Mouse (Mus musculus) liver, adult 2 months (tissue): ENCODE measurements around the gene Zfp868. TPM values are rescaled to one million over a fixed set of nuclear protein-coding genes. Genes with fewer than 3 reads are reported as not detected.
A peak's percentile ranks its signal among the peaks of the same experiment; 100 is the strongest.
"Not testable (repeated sequence)": the region's sequence is repeated elsewhere in the genome, so short reads cannot be mapped to it uniquely, and the experiment has no call there.

Experiments
- DNase-seq: peaks from one replicate; pipeline ENCODE4 v3.0.0-alpha.2; 2011; ENCODE audit warnings: low read depth, low spot score; ENCODE audit errors: extremely low read depth
- H3K27ac ChIP-seq: fragments of 200-500 bp; replicated peaks from 2 replicates; pipeline ENCODE4 v1.5.1; 2012; ENCODE audit warnings: low read depth, mild to moderate bottlenecking, control low read depth, inconsistent platforms, low read length; ENCODE audit not compliant: insufficient read depth
- H3K27me3 ChIP-seq: fragments of 200-500 bp; 2 replicates; pipeline ENCODE4 v1.6.1; 2012; ENCODE audit warnings: mild to moderate bottlenecking, moderate library complexity, low read length, inconsistent platforms; ENCODE audit not compliant: control insufficient read depth, insufficient read depth
- H3K36me3 ChIP-seq: fragments of 200-500 bp; 2 replicates; pipeline ENCODE4 v1.6.1; 2012; ENCODE audit warnings: low read length, inconsistent platforms; ENCODE audit not compliant: control insufficient read depth, insufficient read depth
- H3K4me1 ChIP-seq: fragments of 200-500 bp; 2 replicates; pipeline ENCODE4 v1.6.1; 2011; ENCODE audit warnings: low read length; ENCODE audit not compliant: control insufficient read depth, insufficient read depth
- H3K4me3 ChIP-seq: fragments of 200-500 bp; 2 replicates; pipeline ENCODE4 v1.5.1; 2011; ENCODE audit warnings: low read depth, mild to moderate bottlenecking, control low read depth, low read length, moderate library complexity; ENCODE audit not compliant: insufficient read depth
- H3K79me2 ChIP-seq: fragments of 200-500 bp; 2 replicates; pipeline ENCODE4 v1.6.1; 2012; ENCODE audit warnings: inconsistent platforms, mild to moderate bottlenecking, low read length, moderate library complexity; ENCODE audit not compliant: control insufficient read depth, insufficient read depth
- H3K9ac ChIP-seq: fragments of 200-500 bp; 2 replicates; pipeline ENCODE4 v1.6.1; 2012; ENCODE audit warnings: low read depth, mild to moderate bottlenecking, control low read depth, inconsistent platforms, low read length
- CTCF ChIP-seq: fragments of 200-500 bp; IDR thresholded peaks from 2 replicates; pipeline ENCODE4 v1.5.1; 2011; ENCODE audit warnings: low read depth, low read length, control low read depth
- POLR2A ChIP-seq: fragments of 200-500 bp; IDR thresholded peaks from 2 replicates; pipeline ENCODE4 v1.6.1; 2011; ENCODE audit warnings: low read length, control low read depth; ENCODE audit not compliant: insufficient read depth; ENCODE audit errors: extremely low read depth
- WGBS: fragments of 180-500 bp; shearing (Covaris S2); methylation state at CpG from one replicate; pipeline ENCODE4 v1.1.7; 2018; 5-methylcytosine and 5-hydroxymethylcytosine counted together
- polyA plus RNA-seq: library from polyadenylated mRNA; depleted of rRNA; stranded (reverse); fragments of >200 nt; gene quantifications from 2 replicates; pipeline ENCODE4 v1.2.3, GENCODE M21; 2012; rRNA removed
- total RNA-seq: library from RNA; depleted of rRNA; stranded (reverse); fragments of >200 nt; gene quantifications from 2 replicates; pipeline ENCODE4 v1.2.3, GENCODE M21; 2014; rRNA removed

Gene Zfp868
- total and polyA plus RNA-seq, 2 experiments, result 1.7 to 7.7 TPM

DNA sequence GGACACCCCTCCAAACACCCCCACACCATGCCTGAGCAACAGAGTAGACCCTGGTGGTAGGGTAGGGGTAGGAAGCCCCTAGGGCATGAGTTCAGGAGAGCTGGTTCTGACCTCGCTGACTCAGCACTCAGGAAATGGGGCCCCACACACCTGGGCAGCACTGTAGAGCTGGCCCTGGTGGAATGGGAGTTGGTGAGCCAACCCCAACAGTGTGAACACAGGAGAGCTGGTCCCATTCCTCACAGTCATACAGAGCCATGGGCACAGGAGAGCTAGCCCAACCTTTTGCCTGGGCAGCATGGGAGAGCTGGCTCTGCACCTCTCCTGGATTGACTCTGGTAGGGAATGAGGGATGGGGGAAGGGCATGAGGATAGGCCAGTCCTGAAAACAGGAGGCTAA is 7.3 kb downstream of the Zfp868 start:
- DNase-seq, result no peak
- Histone ChIP-seq H3K27ac (no peak overlapping the region), H3K79me2 (peaks cover 9% of the 10 kb centered on the region; the same call in 1 of the 2 replicates), H3K4me1 (no peaks in the 10 kb centered on the region), H3K4me3 (no peak overlapping the region), H3K36me3 (peaks cover 23% of the 10 kb centered on the region), H3K9ac (no peak overlapping the region), H3K27me3 (no peaks in the 10 kb centered on the region)
- WGBS, result 90% methylated on average over 1 of the region's 1 CpGs
- no peak for TF ChIP-seq CTCF
- TF ChIP-seq POLR2A, result no peak

DNA sequence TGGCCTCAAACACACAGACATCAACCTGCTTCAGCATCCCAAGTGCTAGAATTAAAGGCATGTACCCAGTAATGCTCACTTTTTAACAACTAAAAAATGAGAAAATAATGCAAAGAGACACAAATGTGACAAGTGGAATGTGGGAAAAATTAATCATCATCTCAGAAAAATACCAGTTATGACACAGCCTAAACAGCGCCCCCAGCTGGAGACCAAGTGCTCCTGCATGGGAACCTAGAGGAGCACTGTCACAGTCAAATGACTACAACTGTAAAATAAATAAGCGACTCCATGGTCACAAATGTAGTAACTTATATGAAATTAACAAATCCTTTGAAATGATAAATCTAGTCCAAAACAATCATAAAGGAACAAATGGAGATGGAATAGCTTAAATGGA is 10.7 kb downstream of the Zfp868 start:
- no peaks in the 10 kb centered on the region for H3K4me1 ChIP-seq
- no peaks in the 10 kb centered on the region; the same call in 1 of the 2 replicates for H3K79me2 ChIP-seq
- no peak overlapping the region for H3K4me3 ChIP-seq
- no peak for DNase-seq
- 70% methylated on average over 2 of the region's 2 CpGs for WGBS
- H3K27ac ChIP-seq, result no peak overlapping the region
- TF ChIP-seq POLR2A (no peak), CTCF (peak; percentile 45; the same call in 1 of the 2 replicates)
- H3K36me3 ChIP-seq, result peaks cover 45% of the 10 kb centered on the region
- H3K9ac ChIP-seq, result no peak overlapping the region
- H3K27me3 ChIP-seq, result no peaks in the 10 kb centered on the region

DNA sequence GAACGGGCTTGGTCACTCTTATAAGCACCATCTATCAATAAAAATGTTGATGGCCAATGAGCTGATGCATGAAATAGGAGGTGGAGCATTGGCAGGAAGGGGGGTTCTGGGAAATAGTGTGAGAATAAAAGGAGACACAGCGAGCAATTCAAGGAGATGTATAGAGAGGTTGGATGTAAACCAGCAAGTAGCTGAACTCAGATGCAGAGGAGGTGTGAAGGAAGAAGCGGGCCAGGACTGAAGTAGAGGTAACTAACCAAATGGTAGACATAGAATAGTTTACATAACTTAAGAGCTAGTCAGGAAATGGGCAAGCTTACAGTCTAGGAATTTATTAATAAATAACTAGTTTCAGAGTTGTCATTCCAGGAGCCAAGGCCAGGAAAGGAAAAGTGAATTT is 27.8 kb downstream of the Zfp868 start:
- not testable (repeated sequence) for H3K27me3 ChIP-seq, H3K27ac ChIP-seq, H3K4me1 ChIP-seq, DNase-seq, H3K36me3 ChIP-seq, H3K4me3 ChIP-seq, H3K9ac ChIP-seq, H3K79me2 ChIP-seq
- WGBS, result 94% methylated on average over 3 of the region's 3 CpGs

DNA sequence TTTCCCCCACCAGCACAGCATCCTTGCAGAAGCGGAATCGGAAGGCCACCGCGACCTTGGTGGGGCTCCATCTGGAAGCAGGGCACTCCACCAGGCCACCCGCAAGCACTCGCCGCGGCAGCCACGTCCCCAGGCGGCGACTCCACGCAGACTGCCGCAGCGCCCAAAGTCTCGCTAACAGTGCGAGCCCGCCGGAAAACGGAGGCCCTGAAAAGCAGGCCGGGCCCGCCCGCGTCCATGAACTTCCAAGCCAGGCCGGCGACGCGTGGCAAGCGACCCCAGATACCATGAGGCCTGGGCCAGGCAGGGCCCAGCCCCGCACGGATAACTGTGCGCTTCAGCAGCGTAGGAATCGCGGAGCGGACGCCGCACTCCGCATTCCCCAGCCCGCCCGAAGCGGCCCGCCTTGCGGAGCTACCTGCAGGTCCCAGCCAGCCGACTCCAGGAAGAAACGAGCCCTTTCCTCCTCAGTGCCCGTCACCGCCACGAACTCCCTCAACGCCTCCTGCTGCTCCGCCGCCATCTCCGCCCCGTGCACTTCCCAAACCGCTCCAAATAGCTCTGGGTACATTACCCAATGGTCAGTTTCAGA is 40.6 kb downstream of the Zfp868 start:
- H3K27ac ChIP-seq, result no peak overlapping the region
- peaks cover 5% of the 10 kb centered on the region for H3K27me3 ChIP-seq
- 5% methylated on average over 54 of the region's 54 CpGs for WGBS
- no peaks in the 10 kb centered on the region for H3K79me2 ChIP-seq
- no peak for DNase-seq
- TF ChIP-seq POLR2A, result no peak
- TF ChIP-seq CTCF, result no peak
- peak overlapping the region; percentile 65 for H3K9ac ChIP-seq
- H3K36me3 ChIP-seq, result no peaks in the 10 kb centered on the region
- peak overlapping the region; percentile 49; the same call in 1 of the 2 replicates for H3K4me3 ChIP-seq
- H3K4me1 ChIP-seq, result no peaks in the 10 kb centered on the region

DNA sequence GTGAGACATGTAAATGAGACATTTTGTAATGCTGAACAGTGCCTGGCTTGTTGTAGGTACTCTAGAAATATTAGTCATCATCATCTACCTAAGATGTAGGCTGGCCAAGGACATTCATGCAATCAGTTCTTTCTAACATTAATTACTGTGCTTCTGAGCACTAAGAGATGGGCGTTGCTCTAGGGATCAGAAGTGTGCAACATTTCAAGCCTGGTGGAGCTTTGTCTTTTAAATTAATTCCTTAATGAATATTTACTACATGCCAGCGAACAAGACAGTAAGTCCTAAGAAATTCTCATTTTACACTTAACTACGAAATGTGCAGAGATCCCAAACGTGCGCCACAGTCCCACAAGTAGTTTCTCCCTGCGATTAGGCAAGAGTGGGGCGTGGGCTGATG is 41.1 kb downstream of the Zfp868 start:
- H3K79me2 ChIP-seq, H3K4me1 ChIP-seq, H3K27ac ChIP-seq, H3K27me3 ChIP-seq, DNase-seq, H3K36me3 ChIP-seq: not testable (repeated sequence)
- 29% methylated on average over 7 of the region's 7 CpGs for WGBS
- H3K4me3 ChIP-seq, result peak overlapping the region; percentile 49; the same call in 1 of the 2 replicates
- H3K9ac ChIP-seq, result peak overlapping the region; percentile 65; the same call in 1 of the 2 replicates

Other genes starting within 250 kb of the Zfp868 start
- gene Gm9495, start 172.0 kb downstream of the Zfp868 start, total RNA-seq, result not detected in 2 replicates
- gene Gm9495, start 172.0 kb downstream of the Zfp868 start, polyA plus RNA-seq, result not detected in 2 replicates
- not detected in 2 replicates for gene Gm7697, start 102.6 kb downstream of the Zfp868 start, total RNA-seq
- gene Gm7697, start 102.6 kb downstream of the Zfp868 start, polyA plus RNA-seq, result not detected in 2 replicates
- gene Zfp964, start 28.9 kb upstream of the Zfp868 start, total RNA-seq, result 1.8 and 2.0 TPM in 2 replicates
- gene Zfp964, start 28.9 kb upstream of the Zfp868 start, polyA plus RNA-seq, result 0.30 and 0.31 TPM in 2 replicates
- 14.0 and 17.4 TPM in 2 replicates for gene Zfp869, start 85.2 kb upstream of the Zfp868 start, total RNA-seq
- gene Zfp869, start 85.2 kb upstream of the Zfp868 start, polyA plus RNA-seq, result 1.2 and 1.8 TPM in 2 replicates
- gene Zfp963, start 124.4 kb upstream of the Zfp868 start, total RNA-seq, result 4.0 and 4.1 TPM in 2 replicates
- 1.4 and 1.7 TPM in 2 replicates for gene Zfp963, start 124.4 kb upstream of the Zfp868 start, polyA plus RNA-seq
- not detected in 2 replicates for gene Gm20422, start 149.3 kb upstream of the Zfp868 start, total RNA-seq
- gene Gm20422, start 149.3 kb upstream of the Zfp868 start, polyA plus RNA-seq, result not detected in 2 replicates
- 19.4 and 29.1 TPM in 2 replicates for gene Atp13a1, start 165.6 kb upstream of the Zfp868 start, total RNA-seq
- gene Atp13a1, start 165.6 kb upstream of the Zfp868 start, polyA plus RNA-seq, result 42.6 and 60.1 TPM in 2 replicates
- gene Zfp866, start 165.6 kb upstream of the Zfp868 start, total RNA-seq, result 13.1 and 13.2 TPM in 2 replicates
- gene Zfp866, start 165.6 kb upstream of the Zfp868 start, polyA plus RNA-seq, result 3.3 and 4.6 TPM in 2 replicates
- gene Gmip, start 183.1 kb upstream of the Zfp868 start, total RNA-seq, result 2.2 and 4.2 TPM in 2 replicates
- 6.5 and 12.6 TPM in 2 replicates for gene Gmip, start 183.1 kb upstream of the Zfp868 start, polyA plus RNA-seq
- 0.18 and 0.40 TPM in 2 replicates for gene Lpar2, start 196.9 kb upstream of the Zfp868 start, total RNA-seq
- 0.21 and 0.77 TPM in 2 replicates for gene Lpar2, start 196.9 kb upstream of the Zfp868 start, polyA plus RNA-seq
- 0.20 and 0.46 TPM in 2 replicates for gene Pbx4, start 206.9 kb upstream of the Zfp868 start, total RNA-seq
- gene Pbx4, start 206.9 kb upstream of the Zfp868 start, polyA plus RNA-seq, result 0.65 and 1.7 TPM in 2 replicates